ENCODE assay signal across 8 mouse cellular contexts in the genomic region with DNA sequence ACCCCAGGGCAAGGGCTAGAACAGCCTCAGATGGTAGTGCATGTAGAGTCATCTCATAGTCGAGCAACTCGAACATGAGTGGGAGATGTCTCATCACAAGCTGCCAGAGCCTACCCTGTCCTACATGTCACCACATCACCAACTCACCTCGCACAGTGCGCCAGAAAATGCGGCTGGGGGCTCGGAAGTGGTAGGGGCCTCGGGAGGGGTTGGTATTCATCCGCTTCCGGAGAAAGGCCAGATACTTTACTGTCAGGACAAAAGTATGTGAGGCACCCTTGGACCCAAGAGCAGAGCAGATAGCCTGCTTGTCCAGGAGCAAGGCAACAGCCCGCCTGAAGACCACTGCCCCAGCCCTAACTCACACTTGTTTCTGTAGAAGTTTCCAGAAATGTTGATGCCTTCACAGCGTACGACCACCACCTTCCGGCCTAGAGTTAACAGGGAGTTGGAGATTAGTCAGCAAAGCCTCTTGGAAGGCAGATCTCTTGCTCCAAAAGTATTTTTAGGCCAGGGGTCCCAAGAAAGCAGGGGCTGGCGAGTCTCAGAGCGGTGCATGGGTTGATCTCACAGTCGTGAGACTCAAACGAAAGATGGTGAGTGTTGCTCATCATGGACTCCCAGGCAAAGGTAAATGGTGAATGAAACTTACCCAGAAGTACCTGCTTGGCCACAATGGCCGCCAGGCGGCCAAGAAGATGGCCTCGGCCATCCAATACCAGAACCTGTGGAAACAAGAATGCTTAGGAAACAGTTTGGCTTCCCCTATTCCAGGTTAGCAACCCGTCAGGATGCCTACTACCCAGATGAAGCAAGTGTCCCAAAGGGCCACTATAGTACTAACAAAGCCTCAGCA. TPM values are rescaled to one million over a fixed set of nuclear protein-coding genes. Genes with fewer than 3 reads are reported as not detected.
DNase-seq lines count a peak whose midpoint lies in the region; ATAC-seq and TF ChIP-seq lines count a peak whose summit lies in the region.

No protein-coding gene starts in this region.

- intact Hi-C loops in left cerebral cortex, postnatal 14 days (cut with DNase I), result no loop called here

- H3K4me2 ChIP-seq in hindbrain, embryonic 13.5 days, result peak overlapping the region; percentile 96
- H3K4me2 ChIP-seq in midbrain, embryonic 16.5 days (ENCODE audit: low read length), result peak overlapping the region; percentile 71

- peaks cover 9% of the 10 kb centered on the region; the same call in 1 of the 2 replicates for H3K4me1 ChIP-seq in bone marrow, adult 2 months (ENCODE audit: control insufficient read depth, insufficient read depth, low read length)
- H3K4me1 ChIP-seq in hindbrain, embryonic 13.5 days (replicated peaks), result peaks cover 55% of the 10 kb centered on the region
- peaks cover 41% of the 10 kb centered on the region for H3K4me1 ChIP-seq in midbrain, embryonic 16.5 days (ENCODE audit: control insufficient read depth, insufficient read depth, low read length)

- H3K9ac ChIP-seq in hindbrain, embryonic 13.5 days, result peak overlapping the region; percentile 99
- peak overlapping the region; percentile 96 for H3K9ac ChIP-seq in midbrain, embryonic 16.5 days (ENCODE audit: low read depth, low read length)

- peak; percentile 61 for TF ChIP-seq CTCF in layer of hippocampus, adult 2 months (conservative IDR thresholded peaks at IDR 0.05)
- no peak for TF ChIP-seq CTCF in bone marrow, adult 2 months (IDR thresholded peaks at IDR 0.05; ENCODE audit: control insufficient read depth, insufficient read depth, low read length)

- peak overlapping the region; percentile 99 for H3K27ac ChIP-seq in layer of hippocampus, adult 2 months
- H3K27ac ChIP-seq in bone marrow, adult 2 months (ENCODE audit: control insufficient read depth, insufficient read depth, low read depth, low read length, poor library complexity), result peak overlapping the region; percentile 17; the same call in 1 of the 2 replicates
- peak overlapping the region; percentile 92 for H3K27ac ChIP-seq in hindbrain, embryonic 13.5 days
- H3K27ac ChIP-seq in midbrain, embryonic 16.5 days (ENCODE audit: low read length), result peak overlapping the region; percentile 90

- peak overlapping the region; percentile 98 for H3K4me3 ChIP-seq in layer of hippocampus, adult 2 months
- H3K4me3 ChIP-seq in bone marrow, adult 2 months (replicated peaks; ENCODE audit: control insufficient read depth, low read depth, low read length), result peak overlapping the region; percentile 96
- peak overlapping the region; percentile 92 for H3K4me3 ChIP-seq in hindbrain, embryonic 13.5 days
- peak overlapping the region; percentile 87 for H3K4me3 ChIP-seq in midbrain, embryonic 16.5 days (ENCODE audit: low read depth, low read length)

- H3K36me3 ChIP-seq in hindbrain, embryonic 13.5 days, result peaks cover 36% of the 10 kb centered on the region
- H3K36me3 ChIP-seq in midbrain, embryonic 16.5 days (ENCODE audit: control insufficient read depth, insufficient read depth, low read length), result peaks cover 25% of the 10 kb centered on the region

- 48% methylated on average over 21 of the region's 21 CpGs for WGBS in bone marrow, adult 2 months
- WGBS in hindbrain, embryonic 13.5 days, result 46% methylated on average over 21 of the region's 21 CpGs
- 49% methylated on average over 21 of the region's 21 CpGs for WGBS in midbrain, embryonic 16.5 days

- no peaks in the 10 kb centered on the region for H3K27me3 ChIP-seq in hindbrain, embryonic 13.5 days
- no peaks in the 10 kb centered on the region for H3K27me3 ChIP-seq in midbrain, embryonic 16.5 days (ENCODE audit: control insufficient read depth, insufficient read depth, low read depth, low read length)

- ATAC-seq in hindbrain, embryonic 13.5 days (ENCODE audit: low FRiP score), result no peak
- no peak for ATAC-seq in midbrain, embryonic 16.5 days
- ATAC-seq in megakaryocyte progenitor cell, adult 5-6 weeks (replicated peaks; ENCODE audit: poor library complexity), result no peak

- no peak for TF ChIP-seq POLR2A in bone marrow, adult 2 months (IDR thresholded peaks at IDR 0.05; ENCODE audit: borderline replicate concordance, control insufficient read depth, low read depth, low read length)

- H3K9me3 ChIP-seq in hindbrain, embryonic 13.5 days, result no peaks in the 10 kb centered on the region
- no peaks in the 10 kb centered on the region for H3K9me3 ChIP-seq in midbrain, embryonic 16.5 days (replicated peaks; ENCODE audit: control insufficient read depth, low read length, poor library complexity, severe bottlenecking)

- no peak for DNase-seq in layer of hippocampus, adult 2 months (ENCODE audit: low spot score in 2 of 2)
- DNase-seq in layer of hippocampus, adult 9-10 months (ENCODE audit: low spot score), result no peak
- DNase-seq in left cerebral cortex, postnatal 14 days (ENCODE audit: low spot score in 2 of 2), result no peak
- DNase-seq in spleen, postnatal 14 days (ENCODE audit: low spot score in 2 of 2), result no peak

RNA-seq across cellular contexts. Expression of gene Rpl13a, which starts 1.5 kb away (rescaled TPM):
- 100 to 1,000 TPM; 808 to 856 TPM for total RNA-seq in layer of hippocampus, adult 2 months (2021)
- 2,527 and 4,441 TPM in 2 replicates for polyA plus RNA-seq in bone marrow, adult 2 months (2011; ENCODE audit: insufficient read depth, insufficient read length, low replicate concordance, missing spikeins)
- 770 and 846 TPM in 2 replicates for polyA plus RNA-seq in hindbrain, embryonic 13.5 days (2015; fragmentation: Nextera tagmentation; extraction: Ambion mirVana)
- 602 and 620 TPM in 2 replicates for polyA plus RNA-seq in midbrain, embryonic 16.5 days (2015; fragmentation: Nextera tagmentation; extraction: Ambion mirVana)
- 100 to 1,000 TPM; 608 to 639 TPM for total RNA-seq in left cerebral cortex, postnatal 14 days (2021)
- total RNA-seq in megakaryocyte progenitor cell, adult 5-6 weeks (2015), result 2,930 and 3,118 TPM in 2 replicates
- total RNA-seq in megakaryocyte progenitor cell, adult 5-6 weeks (2017), result 3,320 and 3,859 TPM in 2 replicates

RNA-seq across cellular contexts. Expression of gene Rps11, which starts 2.8 kb away (rescaled TPM):
- total RNA-seq in layer of hippocampus, adult 2 months (2021), result 100 to 1,000 TPM; 436 to 442 TPM
- polyA plus RNA-seq in bone marrow, adult 2 months (2011; ENCODE audit: insufficient read depth, insufficient read length, low replicate concordance, missing spikeins), result 982 and 1,240 TPM in 2 replicates
- polyA plus RNA-seq in hindbrain, embryonic 13.5 days (2015; fragmentation: Nextera tagmentation; extraction: Ambion mirVana), result 994 and 999 TPM in 2 replicates
- 657 and 700 TPM in 2 replicates for polyA plus RNA-seq in midbrain, embryonic 16.5 days (2015; fragmentation: Nextera tagmentation; extraction: Ambion mirVana)
- total RNA-seq in left cerebral cortex, postnatal 14 days (2021), result 100 to 1,000 TPM; 402 to 406 TPM
- 3,046 and 3,197 TPM in 2 replicates for total RNA-seq in megakaryocyte progenitor cell, adult 5-6 weeks (2015)
- total RNA-seq in megakaryocyte progenitor cell, adult 5-6 weeks (2017), result 1,081 and 1,541 TPM in 2 replicates

RNA-seq across cellular contexts. Expression of gene Gm45713, which starts 9.0 kb away (rescaled TPM):
- not detected for total RNA-seq in layer of hippocampus, adult 2 months (2021)
- polyA plus RNA-seq in bone marrow, adult 2 months (2011; ENCODE audit: insufficient read depth, insufficient read length, low replicate concordance, missing spikeins), result not detected in 2 replicates
- 0.14 TPM in 1 of 2 replicates, not detected in the other for polyA plus RNA-seq in hindbrain, embryonic 13.5 days (2015; fragmentation: Nextera tagmentation; extraction: Ambion mirVana)
- polyA plus RNA-seq in midbrain, embryonic 16.5 days (2015; fragmentation: Nextera tagmentation; extraction: Ambion mirVana), result 0.41 TPM in 1 of 2 replicates, not detected in the other
- total RNA-seq in left cerebral cortex, postnatal 14 days (2021), result not detected
- total RNA-seq in megakaryocyte progenitor cell, adult 5-6 weeks (2015), result not detected in 2 replicates
- total RNA-seq in megakaryocyte progenitor cell, adult 5-6 weeks (2017), result 1.4 TPM in 1 of 2 replicates, not detected in the other

RNA-seq across cellular contexts. Expression of gene Flt3l, which starts 9.2 kb away (rescaled TPM):
- total RNA-seq in layer of hippocampus, adult 2 months (2021), result 1 to 10 TPM; 9.4 TPM
- 32.5 and 85.0 TPM in 2 replicates for polyA plus RNA-seq in bone marrow, adult 2 months (2011; ENCODE audit: insufficient read depth, insufficient read length, low replicate concordance, missing spikeins)
- polyA plus RNA-seq in hindbrain, embryonic 13.5 days (2015; fragmentation: Nextera tagmentation; extraction: Ambion mirVana), result 1.4 and 1.6 TPM in 2 replicates
- 1.5 and 2.2 TPM in 2 replicates for polyA plus RNA-seq in midbrain, embryonic 16.5 days (2015; fragmentation: Nextera tagmentation; extraction: Ambion mirVana)
- 1 to 10 TPM; 2.4 to 3.2 TPM for total RNA-seq in left cerebral cortex, postnatal 14 days (2021)
- 8.2 and 8.5 TPM in 2 replicates for total RNA-seq in megakaryocyte progenitor cell, adult 5-6 weeks (2015)
- total RNA-seq in megakaryocyte progenitor cell, adult 5-6 weeks (2017), result 4.7 and 7.0 TPM in 2 replicates

RNA-seq across cellular contexts. Expression of gene Fcgrt, which starts 23.4 kb away (rescaled TPM):
- 10 to 100 TPM; 17.8 to 19.0 TPM for total RNA-seq in layer of hippocampus, adult 2 months (2021)
- 13.9 and 19.1 TPM in 2 replicates for polyA plus RNA-seq in bone marrow, adult 2 months (2011; ENCODE audit: insufficient read depth, insufficient read length, low replicate concordance, missing spikeins)
- 26.9 and 28.3 TPM in 2 replicates for polyA plus RNA-seq in hindbrain, embryonic 13.5 days (2015; fragmentation: Nextera tagmentation; extraction: Ambion mirVana)
- polyA plus RNA-seq in midbrain, embryonic 16.5 days (2015; fragmentation: Nextera tagmentation; extraction: Ambion mirVana), result 22.7 and 27.9 TPM in 2 replicates
- total RNA-seq in left cerebral cortex, postnatal 14 days (2021), result 10 to 100 TPM; 21.0 to 22.8 TPM
- total RNA-seq in megakaryocyte progenitor cell, adult 5-6 weeks (2015), result 0.54 and 0.62 TPM in 2 replicates
- total RNA-seq in megakaryocyte progenitor cell, adult 5-6 weeks (2017), result 3.9 TPM in 2 replicates

Comparison
In these comparisons a context has a peak if more than half of its experiments do, and no peak if none do; other contexts are left out.
1. H3K27ac ChIP-seq: peak in every context shown above with its lines; median percentile 99 in layer of hippocampus, adult 2 months; 92 in hindbrain, embryonic 13.5 days; 90 in midbrain, embryonic 16.5 days; 17 in bone marrow, adult 2 months.